Mouse (Mus musculus) CD4-positive naive resting alpha-beta T cell, adult 76 days (primary cell): ENCODE data around the gene S1pr4. TPM values are rescaled to one million over a fixed set of nuclear protein-coding genes. Genes with fewer than 3 reads are reported as not detected.

Experiments
- total RNA-seq: library from RNA; stranded (reverse); gene quantifications from one replicate; pipeline ENCODE4 v1.2.4, GENCODE M21; 2023

S1pr4 gene
- 110 TPM for total RNA-seq

DNA sequence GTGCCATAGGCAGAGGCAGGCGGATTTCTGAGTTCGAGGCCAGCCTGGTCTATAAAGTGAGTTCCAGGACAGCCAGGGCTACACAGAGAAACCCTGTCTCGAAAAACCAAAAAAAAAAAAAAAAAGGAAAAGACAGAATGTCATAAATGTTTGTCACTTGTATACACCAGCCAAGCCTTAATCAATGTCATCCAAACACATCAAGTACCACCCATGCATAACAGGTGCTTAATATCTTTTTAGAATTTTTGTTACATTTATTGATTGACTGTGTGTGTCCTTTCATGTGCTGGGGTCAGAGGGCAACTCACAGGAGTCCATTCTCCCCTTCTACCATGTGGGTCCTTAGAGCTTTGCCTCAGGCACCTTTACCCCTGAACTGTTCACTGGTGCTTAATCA is at the start of gene S1pr4:
S1pr4 (minus strand) TSS at position 101 of the 400 bp plus-strand sequence.

DNA sequence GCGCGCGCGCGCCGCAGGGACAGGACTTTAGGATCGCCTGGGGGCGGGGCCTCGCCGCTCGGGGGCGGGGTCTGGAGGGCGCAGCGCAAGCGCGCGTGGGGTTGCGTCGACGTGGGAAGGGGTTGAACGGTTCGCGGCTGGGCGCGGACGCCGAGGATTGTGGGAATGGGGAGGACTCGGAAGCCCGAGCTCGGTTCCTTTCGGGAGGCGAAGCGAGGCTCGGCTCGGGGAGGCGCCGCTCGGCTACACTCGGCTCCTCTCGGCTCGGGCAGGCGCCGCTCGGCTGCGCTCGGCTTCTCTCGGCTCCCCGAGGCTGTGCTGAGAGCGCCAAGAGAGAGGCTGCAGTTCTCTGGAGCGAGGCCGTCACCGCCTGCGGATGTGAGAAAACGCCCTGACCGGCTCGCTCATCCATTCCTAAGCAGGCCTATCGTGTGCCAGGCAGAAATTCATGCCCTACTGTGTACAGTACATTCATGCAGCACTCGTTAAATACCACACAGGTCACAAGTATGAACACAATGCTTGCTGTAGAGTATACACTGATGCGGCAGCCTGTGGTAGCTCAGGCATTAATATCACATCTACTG is 45.3 kb upstream of the S1pr4 start, which contains the start of gene Gna11:
Gna11 (minus strand) TSS at position 30 of the 587 bp plus-strand sequence.

DNA sequence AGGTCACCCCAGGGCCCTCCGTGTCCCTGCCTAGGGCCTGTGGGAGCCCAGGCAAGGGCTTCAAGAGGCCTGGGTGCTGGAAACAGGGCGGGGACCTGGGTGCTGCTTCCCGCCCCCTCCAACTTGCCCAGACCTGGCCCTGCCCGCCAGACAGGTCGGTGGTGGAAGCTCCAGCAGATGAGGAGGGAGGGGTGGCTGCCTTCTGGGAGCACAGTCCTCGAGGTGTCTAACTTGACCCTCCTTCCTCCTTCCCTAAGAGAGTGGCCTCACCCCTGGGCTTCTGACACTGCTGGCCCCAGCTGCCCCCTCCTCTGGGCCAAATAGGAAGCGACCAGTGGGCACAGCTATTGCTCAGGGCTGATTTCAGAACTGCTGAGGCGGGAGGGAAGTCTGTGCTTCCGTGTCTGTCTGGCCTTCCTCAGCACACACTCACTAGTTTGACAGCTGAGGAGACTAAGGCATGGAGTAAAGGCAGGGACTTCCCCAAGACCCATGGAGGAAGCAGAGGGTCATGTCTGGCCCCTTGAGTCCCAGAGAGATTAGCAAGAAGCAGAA is 24.2 kb upstream of the S1pr4 start, which contains the start of gene Gna15:
Gna15 (minus strand) TSS at position 175 of the 555 bp plus-strand sequence.

DNA sequence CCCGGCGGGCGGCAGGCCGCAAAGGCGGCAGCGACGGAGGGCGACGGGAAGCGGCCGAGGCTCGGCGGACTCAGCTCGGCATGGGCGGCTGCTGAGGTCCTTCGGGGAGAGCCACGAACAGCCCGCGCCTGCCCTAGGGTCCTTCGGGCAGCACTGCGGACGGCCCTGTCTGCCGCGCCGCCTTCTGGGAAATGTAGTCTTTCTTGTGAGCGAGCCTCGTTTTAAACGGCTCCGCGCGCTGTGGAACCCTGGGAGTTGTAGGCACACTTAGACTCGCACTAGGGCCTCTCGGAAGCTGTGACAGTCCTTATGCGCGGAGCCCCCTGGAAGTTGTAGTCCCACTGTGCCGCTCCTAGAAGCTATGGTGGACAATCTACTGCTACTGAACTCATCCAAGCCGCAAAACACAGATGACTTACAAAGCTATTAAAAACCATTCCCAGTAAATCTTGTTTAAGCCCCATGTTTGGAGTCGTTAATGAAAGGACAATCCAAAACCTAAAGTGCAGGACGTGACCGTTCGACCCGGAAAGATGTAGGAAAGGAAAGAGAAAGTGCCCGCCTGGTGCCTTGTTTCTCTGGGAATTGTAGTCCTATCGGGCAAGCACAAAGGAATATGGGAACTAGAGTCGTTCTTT is 3.5 kb downstream of the S1pr4 start, which contains the start of gene Ncln:
Ncln (minus strand) TSS at position 129 of the 638 bp plus-strand sequence.

DNA sequence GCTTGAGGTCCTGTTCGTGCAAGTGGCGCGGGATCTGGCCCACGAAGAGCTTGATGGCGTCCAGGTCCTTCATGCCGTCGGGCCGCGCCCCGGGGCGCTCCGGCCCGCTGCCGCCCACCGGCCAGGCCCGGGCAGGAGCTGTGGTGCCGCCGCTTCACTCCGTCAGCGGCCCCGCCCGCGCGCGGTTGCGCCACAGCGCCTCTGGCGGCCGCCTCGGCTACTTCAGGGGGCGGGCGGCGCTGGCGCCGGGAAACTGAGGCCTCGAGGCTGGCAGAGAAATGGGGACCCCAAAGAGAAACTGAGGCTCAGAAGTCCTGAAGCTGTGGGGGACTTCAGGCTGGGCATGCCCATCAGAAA is 17.4 kb downstream of the S1pr4 start, which contains the start of gene Celf5:
Celf5 (minus strand) TSS at position 177 of the 357 bp plus-strand sequence.

DNA sequence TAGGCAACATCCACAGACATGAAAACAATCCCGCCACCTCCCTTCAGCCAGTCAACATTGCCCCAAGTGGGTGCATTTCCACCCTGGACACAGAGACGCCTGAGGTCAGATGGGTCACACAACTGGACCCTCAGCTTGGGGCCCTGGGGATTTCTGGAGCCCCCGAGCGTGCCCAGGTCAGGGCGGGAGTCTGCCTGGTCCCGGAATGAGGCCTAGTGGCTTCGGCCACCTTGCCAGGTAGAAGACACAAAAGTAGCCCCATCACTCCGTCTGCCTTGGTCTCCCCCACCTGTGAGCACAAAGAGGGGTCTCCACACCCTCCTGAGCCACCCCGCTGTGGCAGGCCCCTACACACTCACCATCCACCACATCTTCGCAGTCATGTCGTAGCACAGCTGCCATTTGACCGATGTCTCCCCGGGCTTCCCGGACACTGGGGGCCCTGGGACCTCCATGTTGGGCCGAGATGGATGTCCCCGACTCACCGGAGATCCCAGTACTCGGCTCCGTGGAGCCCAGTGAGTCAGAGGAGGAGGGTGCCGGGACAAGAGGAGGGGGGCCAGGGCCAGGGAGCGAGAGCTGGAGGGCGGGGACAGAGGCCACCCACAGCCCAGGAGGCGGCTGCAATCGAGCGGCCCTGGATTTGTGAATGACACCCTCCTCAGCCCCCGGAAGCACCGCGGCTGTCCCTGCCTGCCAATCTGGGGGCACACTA is 44.6 kb downstream of the S1pr4 start, which contains the start of gene Nfic:
Nfic (minus strand) TSS at position 455 of the 715 bp plus-strand sequence.

Other genes with a start within 250 kb of the S1pr4 start
- 16.6 TPM for gene Matk, start 247.2 kb downstream of the S1pr4 start, total RNA-seq
- 110 TPM for gene Mrpl54, start 233.2 kb downstream of the S1pr4 start, total RNA-seq
- 31.3 TPM for gene Apba3, start 233.2 kb downstream of the S1pr4 start, total RNA-seq
- 4.2 TPM for gene Tjp3, start 208.6 kb downstream of the S1pr4 start, total RNA-seq
- 110 TPM for gene Pip5k1c, start 207.2 kb downstream of the S1pr4 start, total RNA-seq
- 42.7 TPM for gene Cactin, start 179.0 kb downstream of the S1pr4 start, total RNA-seq
- gene Tbxa2r, start 171.4 kb downstream of the S1pr4 start, total RNA-seq = 16.5 TPM
- 0.21 TPM for gene Gipc3, start 156.9 kb downstream of the S1pr4 start, total RNA-seq
- 51.8 TPM for gene Hmg20b, start 149.7 kb downstream of the S1pr4 start, total RNA-seq
- 4.4 TPM for gene Mfsd12, start 142.6 kb downstream of the S1pr4 start, total RNA-seq
- 4.9 TPM for gene 4930404N11Rik, start 134.3 kb downstream of the S1pr4 start, total RNA-seq
- 35.7 TPM for gene Fzr1, start 121.6 kb downstream of the S1pr4 start, total RNA-seq
- 28.8 TPM for gene Dohh, start 115.7 kb downstream of the S1pr4 start, total RNA-seq
- 4.5 TPM for gene Gm48551, start 115.7 kb downstream of the S1pr4 start, total RNA-seq
- 3.5 TPM for gene Gm48552, start 111.1 kb downstream of the S1pr4 start, total RNA-seq
- 3.1 TPM for gene Smim24, start 107.1 kb downstream of the S1pr4 start, total RNA-seq
- gene Nfic, start 44.5 kb downstream of the S1pr4 start, total RNA-seq = 21.0 TPM
- gene Celf5, start 17.4 kb downstream of the S1pr4 start, total RNA-seq = not detected
- 148 TPM for gene Ncln, start 3.7 kb downstream of the S1pr4 start, total RNA-seq
- 2.1 TPM for gene Gna15, start 24.1 kb upstream of the S1pr4 start, total RNA-seq
- gene Gna11, start 45.1 kb upstream of the S1pr4 start, total RNA-seq = 15.2 TPM
- 523 TPM for gene Aes, start 59.4 kb upstream of the S1pr4 start, total RNA-seq
- 4.3 TPM for gene Tle2, start 74.4 kb upstream of the S1pr4 start, total RNA-seq
- not detected for gene Tle6, start 100.9 kb upstream of the S1pr4 start, total RNA-seq
- gene BC025920, start 106.1 kb upstream of the S1pr4 start, total RNA-seq = 4.0 TPM
- gene Sirt6, start 127.7 kb upstream of the S1pr4 start, total RNA-seq = 21.5 TPM
- gene Ankrd24, start 128.4 kb upstream of the S1pr4 start, total RNA-seq = 5.2 TPM
- 1.2 TPM for gene Gm10778, start 148.9 kb upstream of the S1pr4 start, total RNA-seq
- 12.0 TPM for gene Zfp433, start 204.7 kb upstream of the S1pr4 start, total RNA-seq